Mouse (Mus musculus): ENCODE data around the gene Tmem114. TPM values are rescaled to one million over a fixed set of nuclear protein-coding genes. Genes with fewer than 3 reads are reported as not detected.
A peak's percentile ranks its signal among the peaks of the same experiment; 100 is the strongest.

The Tmem114 gene
- total RNA-seq (2015; ENCODE audit: low replicate concordance) (not detected in 2 replicates), total RNA-seq (2017; ENCODE audit: low replicate concordance) (not detected in 2 replicates)

DNA sequence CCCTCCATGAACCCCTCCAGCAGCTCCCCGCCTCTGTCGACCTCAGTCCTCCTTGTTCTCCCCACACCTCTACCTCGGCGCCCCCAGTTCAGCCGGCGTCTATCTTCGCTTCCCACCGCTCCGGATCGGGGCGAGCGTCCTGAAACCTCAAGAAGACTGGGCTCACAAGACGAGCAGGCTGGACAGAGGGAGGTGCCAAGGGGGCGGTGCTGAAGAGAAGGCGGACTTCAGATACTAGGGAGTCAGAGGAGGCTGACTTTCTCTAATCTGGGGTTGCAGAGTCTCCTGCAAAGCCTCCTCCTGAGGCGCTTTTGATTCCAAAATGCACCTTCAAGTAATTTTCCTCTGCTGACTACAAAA is at the start of gene Tmem114:
Tmem114 (minus strand) TSS at position 166 of the 360 bp plus-strand sequence.
- ATAC-seq (replicated peaks; ENCODE audit: low FRiP score, poor library complexity, severe bottlenecking): no peak

DNA sequence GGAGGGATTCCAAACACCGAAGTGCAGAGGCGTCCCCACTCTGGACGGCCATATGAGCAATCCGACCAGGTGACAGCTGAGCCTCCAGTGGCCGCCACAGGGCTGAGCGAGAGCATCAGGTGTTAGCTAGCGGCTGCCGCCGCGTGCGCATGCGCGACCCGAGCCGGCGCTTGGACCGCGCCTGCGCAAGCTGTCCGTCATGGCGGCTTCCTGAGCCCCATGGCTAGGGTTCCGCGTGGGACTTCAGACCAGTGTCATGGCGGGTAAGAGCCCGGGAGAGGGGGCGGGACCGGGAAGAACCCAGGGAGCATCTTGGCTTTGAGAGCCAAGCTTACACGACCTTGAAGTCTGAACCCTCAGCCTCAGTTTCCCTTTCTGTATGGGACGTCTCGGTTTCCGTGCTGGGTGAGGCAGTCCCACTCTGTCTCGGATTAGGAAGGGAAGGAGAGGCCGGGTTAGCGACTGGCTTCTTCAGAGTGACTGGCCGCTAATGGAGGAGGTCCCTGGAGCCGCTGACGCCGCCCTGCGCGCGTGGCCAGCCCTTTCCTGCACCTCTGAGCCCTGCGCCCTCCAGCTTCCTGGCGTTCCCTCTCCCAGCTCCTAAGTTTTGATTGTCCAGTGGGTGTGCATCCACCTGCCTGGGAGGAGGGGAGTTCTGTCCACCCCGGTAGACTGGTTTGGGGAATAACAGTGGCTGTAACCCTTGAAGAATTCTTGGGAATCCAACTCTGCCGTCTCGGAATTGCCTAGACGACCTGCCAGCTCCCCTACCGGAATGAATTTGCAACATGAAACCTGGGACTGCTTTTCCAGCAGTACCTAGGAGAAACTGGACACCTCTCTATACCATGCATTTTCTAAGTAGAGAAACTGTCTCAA is 45.9 kb upstream of the Tmem114 start, which contains the start of gene Mettl22:
Mettl22 (plus strand) TSS at position 186 of the 879 bp plus-strand sequence.
- peak; percentile 94 for ATAC-seq (replicated peaks; ENCODE audit: low FRiP score, poor library complexity, severe bottlenecking)

DNA sequence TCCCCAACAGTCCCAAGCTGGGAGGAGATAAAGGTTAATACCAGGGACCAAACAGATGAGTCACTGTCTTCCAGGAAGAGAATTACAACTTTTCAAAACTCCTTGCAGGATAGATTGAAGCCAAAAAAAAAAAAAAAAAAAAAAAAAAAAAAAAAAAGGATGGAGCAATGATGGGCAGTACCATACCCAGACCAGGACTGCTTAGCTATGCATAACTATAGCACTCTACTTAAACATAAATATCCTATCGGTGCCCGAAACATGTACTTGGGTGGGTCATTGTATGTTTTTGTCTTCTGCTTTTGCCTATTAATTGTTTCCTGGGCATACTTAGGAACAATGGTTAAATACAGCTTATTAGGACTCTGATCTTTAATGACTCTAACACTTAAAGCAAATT is 45.2 kb upstream of the Tmem114 start:
- ATAC-seq (replicated peaks; ENCODE audit: low FRiP score, poor library complexity, severe bottlenecking): 0 out of 2 replicates have a peak, but pooled peaks have one; percentile 5

DNA sequence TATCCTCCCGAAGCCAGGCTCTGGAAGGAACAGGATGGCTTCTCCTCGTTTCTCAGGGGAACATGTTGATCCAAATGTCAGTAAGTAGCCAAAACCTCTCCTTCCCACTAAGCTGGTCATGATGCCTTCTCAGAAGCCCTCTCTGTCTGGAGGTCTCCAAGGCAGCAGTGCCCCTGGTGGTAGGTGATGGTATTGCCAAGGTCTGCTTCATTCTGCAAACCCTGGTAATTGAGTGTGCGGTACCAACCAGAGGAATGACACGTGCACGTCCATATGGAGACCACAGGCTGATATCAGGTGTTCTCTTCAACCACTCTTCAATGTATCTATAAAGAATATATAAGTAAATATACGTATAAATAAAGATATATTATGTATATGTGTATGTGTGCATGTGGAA is 34.2 kb upstream of the Tmem114 start:
- ATAC-seq (replicated peaks; ENCODE audit: low FRiP score, poor library complexity, severe bottlenecking): peak; percentile 79

DNA sequence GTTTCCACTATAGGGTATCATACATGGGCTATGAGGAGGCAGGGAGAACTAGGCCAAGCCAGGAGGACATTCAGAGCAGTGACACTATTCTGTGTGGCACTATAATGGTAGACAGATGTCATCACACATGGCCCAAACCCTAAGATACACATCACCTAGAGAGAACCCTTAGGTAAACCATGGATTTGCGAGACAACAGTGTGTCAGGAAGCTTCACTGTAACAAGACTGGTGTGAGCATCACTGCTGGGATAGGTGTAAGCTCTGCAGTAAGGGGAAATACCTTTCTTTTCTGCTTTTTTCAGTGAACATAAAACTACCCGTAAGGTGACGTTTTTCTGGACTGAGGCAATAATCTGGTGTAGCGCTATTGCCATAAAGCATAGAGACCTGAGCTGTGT is 33.5 kb upstream of the Tmem114 start:
- no peak for ATAC-seq (replicated peaks; ENCODE audit: low FRiP score, poor library complexity, severe bottlenecking)

DNA sequence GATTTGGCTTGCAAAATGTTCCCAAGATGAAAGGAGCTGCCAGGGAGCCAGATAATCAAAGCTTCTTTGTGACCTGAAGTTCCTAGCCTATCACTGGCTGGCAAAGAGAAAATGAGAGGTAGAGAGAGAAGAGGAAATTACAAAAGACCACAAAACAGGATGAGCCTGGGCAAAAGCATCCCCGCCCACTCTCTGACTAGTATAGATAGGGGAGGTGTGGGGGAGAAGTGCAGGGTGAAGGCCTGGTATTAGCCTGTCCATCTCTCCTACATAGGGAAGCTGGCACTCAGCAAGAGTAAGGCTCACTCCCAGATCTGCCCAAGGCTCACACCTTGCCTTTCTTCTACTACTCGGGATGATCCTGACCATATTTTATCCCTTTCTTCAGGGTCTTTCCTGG is 30.3 kb upstream of the Tmem114 start:
- no peak for ATAC-seq (replicated peaks; ENCODE audit: low FRiP score, poor library complexity, severe bottlenecking)

DNA sequence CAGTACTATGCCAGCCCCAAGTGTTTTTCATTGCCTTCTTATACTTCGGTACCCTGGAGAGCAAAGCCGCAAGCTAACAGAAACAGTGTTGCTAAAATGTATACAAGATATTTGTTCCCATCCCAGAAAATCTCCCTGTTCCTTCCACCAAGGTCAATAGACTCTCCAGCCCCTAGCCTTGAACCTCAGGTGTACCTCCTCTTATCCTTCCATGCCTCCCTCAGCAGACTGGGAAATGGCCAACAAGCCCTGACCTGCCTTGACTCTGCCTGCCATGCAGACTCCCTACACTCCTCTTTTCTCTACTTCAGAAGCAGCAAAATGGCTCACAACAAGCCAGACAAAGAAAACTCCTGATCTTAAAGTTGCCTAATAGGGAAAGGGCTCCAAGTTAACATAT is 28.4 kb upstream of the Tmem114 start:
- ATAC-seq (replicated peaks; ENCODE audit: low FRiP score, poor library complexity, severe bottlenecking): no peak

DNA sequence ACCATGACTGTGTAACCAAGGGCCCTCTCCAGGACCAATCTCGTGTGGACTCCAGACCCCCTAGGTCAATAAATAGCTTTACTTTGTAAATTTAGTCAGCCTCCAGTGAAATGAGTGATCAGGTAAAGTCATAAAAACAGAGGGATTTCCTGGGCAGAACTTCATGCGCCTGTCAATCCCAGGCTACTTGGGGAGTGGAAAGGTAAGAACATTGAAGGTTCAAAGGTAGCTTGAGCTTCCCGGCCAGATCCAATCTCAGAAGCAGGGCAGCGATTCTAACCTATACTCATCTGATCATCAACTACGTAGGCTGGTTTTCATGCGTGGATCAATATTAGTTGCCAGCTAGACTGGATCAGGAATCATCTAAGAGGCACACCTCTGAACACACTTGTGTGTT is 21.3 kb upstream of the Tmem114 start:
- no peak for ATAC-seq (replicated peaks; ENCODE audit: low FRiP score, poor library complexity, severe bottlenecking)

DNA sequence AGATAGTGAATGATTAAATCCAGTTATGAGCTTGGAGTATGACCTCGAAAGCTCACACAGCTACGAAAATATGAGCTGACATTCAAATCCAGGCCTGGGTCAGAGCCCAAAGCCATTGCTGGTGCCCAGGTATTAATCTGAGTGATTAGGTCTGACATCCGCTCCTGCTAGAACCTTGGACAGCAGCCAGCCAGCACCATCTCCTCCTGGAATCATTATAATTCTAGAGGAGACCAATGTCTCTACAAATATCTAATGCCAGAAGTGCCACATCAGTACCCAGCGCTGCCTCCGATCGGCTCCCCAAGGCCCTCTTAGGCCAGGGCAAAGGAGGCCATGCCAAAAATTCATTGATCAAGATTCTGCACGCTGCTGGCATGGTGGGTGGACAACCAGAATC is 20.0 kb upstream of the Tmem114 start:
- ATAC-seq (replicated peaks; ENCODE audit: low FRiP score, poor library complexity, severe bottlenecking): no peak

DNA sequence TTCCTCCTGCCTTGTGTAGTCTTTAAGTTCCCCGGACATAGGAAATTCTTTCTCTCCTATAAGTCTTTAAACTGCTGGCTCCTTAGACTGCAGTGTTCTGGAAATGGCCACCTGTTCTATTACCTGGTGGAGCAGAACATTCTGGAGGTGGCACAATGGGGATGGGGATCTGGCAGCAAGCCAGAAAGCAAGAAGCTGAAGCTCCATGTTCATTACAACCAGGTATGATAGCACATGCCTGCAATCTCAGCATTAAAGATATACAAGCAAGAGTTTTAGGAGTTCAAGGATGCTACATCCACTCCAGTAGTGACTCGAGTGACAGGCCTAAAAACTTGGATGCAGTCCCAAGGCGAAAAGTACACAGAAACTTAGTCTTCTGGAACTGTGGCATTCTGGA is 7.7 kb upstream of the Tmem114 start:
- no peak for ATAC-seq (replicated peaks; ENCODE audit: low FRiP score, poor library complexity, severe bottlenecking)

DNA sequence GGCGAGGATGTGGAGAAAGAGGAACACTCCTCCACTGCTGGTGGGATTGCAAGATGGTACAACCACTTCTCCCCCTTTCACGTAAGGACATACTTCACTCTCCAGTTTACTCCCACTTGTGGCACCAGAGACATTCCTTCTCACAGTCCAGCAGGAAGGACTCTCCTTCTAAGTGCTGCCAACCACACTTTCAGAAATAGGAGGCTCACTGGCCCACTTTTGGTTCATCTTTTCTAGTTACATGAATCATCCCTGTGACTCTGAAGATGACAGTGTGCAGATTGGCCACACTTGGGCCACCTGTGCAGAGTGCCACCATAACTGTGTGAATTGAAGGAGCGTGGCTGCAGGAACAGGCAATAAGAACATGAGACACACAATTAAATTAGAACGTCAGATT is 4.6 kb upstream of the Tmem114 start:
- ATAC-seq (replicated peaks; ENCODE audit: low FRiP score, poor library complexity, severe bottlenecking): no peak

DNA sequence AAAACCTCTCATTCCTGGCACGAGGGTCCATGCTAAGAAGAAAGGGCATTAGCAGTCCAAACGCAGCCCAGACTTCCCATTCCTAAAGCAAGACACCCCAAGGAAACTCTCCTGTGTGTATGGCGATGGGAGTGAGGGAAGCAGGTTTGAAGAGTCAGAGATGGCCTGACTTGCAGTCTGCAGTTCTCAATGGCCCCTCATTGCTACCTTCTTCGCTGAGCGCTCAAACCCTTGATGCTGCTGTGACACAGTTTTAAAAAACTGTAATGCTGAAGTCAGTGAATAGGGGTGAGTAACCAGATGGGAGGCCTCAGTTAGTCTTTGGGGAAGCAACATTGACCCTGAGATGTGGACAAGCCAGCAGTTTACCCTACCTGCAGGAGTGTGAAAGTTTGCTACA is 800 bp upstream of the Tmem114 start:
- no peak for ATAC-seq (replicated peaks; ENCODE audit: low FRiP score, poor library complexity, severe bottlenecking)

DNA sequence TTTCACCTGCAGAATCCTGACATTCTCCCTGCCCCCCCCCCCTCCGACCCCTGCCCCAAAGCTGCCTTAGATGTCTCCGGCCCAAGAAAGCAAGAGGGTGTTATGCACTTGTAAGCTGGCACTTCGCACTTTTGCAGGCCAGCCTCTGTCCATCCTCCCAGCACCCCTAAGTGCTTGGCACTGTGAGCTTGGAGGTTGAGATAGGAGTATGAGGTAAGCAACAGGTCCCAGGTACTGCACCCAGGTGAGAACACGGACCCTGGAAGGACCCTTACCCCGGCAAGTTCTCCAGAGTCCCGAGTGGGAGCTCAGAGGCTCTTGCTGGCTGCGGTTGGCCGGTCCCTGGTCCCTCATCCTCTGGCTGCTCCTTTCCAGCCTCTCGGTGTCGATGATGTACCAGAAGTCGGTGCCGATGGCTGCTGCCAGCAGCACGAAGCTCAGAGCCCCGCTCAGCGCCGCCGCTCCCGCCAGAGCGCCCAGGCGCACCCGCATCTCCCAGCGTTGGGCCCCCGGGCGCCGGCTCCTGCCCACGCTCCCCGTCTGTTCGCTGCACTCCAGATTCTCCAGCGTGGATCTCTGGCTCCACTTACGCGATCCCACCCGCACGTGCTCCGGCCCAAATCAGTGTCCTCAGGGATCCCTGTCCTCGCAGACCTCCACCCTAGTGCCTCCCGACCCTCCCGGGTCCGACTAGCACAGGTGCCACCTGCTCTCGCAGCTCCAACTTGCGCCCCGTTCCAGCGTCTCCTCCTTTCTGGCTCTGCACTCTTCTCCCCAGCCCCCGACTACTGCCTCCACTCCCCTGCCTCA is 570 bp downstream of the Tmem114 start:
- ATAC-seq (replicated peaks; ENCODE audit: low FRiP score, poor library complexity, severe bottlenecking): no peak

DNA sequence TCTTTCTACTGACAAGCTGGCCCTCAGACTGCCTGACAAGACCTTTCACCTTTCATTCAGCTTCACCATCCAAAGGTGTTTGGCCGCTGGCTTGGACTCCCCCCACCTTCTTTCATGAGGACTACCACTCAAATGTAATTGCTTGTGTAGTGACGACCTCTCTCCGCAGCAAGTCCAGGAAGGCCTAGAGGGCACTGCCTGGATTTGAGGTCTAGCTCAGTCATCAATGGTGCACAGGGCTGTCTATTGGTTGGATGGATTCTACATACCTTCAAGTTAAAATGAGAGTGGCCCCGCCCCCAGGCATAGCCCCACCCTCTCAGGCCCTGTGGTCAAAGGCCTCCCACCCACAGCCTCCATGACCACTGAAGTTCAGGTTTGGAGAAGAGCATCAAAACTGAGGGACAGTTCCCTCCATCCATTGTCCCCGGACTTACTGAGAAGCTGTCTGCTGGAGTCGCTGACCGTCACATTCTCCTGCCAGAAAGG is 1.3 kb downstream of the Tmem114 start:
- no peak for ATAC-seq (replicated peaks; ENCODE audit: low FRiP score, poor library complexity, severe bottlenecking)

DNA sequence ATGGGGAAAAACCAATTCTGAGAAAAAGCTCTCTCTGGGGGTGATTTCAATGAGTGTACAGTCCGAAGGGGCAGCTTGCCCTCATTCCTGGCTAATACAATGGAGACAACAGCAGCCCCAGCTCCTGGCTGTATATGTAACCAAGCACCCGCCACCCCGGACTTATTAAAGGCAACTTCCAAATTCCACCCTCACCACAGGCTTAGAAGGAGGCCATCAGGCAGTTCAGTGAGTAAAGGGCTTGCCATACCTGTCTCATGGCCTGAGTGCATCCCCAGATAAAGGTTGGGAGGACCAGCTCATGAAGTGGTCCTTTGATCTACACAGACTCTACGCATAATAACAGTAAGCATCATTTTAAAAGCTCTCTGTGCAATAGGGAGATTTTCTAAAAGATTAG is 4.1 kb downstream of the Tmem114 start:
- no peak for ATAC-seq (replicated peaks; ENCODE audit: low FRiP score, poor library complexity, severe bottlenecking)

DNA sequence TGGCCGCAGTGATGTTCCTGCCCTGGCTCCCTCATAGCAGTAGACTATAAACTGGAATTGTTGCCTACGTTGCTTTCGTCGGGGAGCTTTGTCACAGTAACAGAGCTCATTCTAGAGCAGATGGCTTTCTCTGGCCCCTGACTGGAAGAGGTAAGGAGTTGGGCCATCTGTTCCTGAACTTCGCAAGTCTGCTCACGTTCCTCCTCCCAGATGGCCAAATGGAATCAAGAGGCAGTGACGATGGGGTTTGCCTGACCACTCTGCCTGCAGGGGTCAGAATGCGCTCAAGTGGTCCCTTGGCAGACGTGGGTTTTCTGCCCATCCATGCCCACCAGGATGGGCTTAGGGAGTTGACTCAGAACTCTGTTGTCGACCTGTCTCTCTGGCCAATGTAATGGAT is 4.6 kb downstream of the Tmem114 start:
- no peak for ATAC-seq (replicated peaks; ENCODE audit: low FRiP score, poor library complexity, severe bottlenecking)

DNA sequence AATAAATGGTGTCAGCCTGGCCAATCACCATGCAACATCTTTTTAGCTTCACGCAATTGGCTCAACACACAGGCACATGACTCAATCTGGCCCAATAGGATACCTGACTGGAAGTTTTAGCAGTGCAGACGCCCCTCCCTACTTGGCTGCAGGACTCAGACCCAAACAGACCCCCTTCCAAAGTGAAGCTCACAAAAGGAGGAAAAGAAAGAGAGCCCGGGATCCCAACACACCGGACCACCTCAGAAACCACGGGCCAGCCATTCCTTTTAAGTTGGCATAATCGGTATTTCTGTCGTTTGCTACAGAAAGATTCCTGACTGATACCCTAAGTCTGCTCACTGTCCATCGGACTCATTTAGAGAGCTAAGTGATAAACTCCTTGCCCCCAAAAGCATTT is 5.3 kb downstream of the Tmem114 start:
- ATAC-seq (replicated peaks; ENCODE audit: low FRiP score, poor library complexity, severe bottlenecking): no peak

DNA sequence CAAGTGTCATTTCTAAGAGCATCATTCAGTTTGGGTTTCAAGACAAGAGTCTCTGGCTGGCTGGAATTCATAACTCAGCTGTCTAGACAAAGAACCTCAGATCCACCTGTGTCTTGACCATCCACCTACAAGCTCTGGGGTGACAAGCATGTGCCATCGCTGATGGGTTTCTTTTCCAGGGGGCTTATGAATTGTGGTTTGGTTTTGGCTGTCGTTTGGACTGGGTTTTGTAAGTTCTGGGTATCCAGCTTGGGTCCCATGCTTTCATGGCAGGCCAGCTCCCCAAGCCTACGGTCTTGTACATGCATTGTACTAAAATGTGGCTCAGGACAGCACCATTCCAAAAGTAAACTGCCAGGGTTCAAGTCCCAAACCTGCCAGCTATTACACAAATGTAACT is 6.8 kb downstream of the Tmem114 start:
- ATAC-seq (replicated peaks; ENCODE audit: low FRiP score, poor library complexity, severe bottlenecking): no peak

DNA sequence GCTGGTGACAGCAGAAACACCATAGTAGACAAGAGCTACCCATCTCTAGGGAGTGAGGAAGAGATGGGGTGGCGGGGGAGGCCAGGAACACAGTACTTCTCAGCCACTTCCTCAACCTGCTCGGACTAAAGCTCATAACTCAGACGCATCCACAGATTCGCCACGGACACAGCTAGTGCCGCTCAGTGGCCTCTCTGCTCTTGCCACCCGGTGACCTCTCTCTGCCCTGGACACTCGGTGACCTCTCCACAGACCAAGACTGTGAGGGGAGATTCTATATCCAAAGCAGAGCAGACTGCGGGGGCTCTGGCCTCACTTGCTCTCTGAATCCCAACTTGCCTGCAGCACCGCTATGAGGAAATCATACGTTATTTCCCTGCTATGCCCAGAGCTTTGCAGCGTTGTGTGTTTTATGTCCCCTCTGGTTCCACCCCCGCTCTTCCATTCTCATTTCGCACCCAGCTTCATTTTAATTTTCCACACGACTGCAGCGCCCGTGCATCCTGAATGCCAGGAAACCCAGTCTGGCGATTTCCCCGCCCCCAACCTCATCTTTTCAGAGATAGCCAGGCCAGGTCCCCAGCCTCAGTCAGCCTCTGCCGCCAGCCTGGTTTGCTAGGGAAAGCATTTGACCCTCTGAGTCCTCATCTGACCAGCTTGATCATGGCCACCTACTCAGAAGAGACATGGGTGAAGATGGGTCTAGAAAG is 7.8 kb downstream of the Tmem114 start:
- ATAC-seq (replicated peaks; ENCODE audit: low FRiP score, poor library complexity, severe bottlenecking): no peak

DNA sequence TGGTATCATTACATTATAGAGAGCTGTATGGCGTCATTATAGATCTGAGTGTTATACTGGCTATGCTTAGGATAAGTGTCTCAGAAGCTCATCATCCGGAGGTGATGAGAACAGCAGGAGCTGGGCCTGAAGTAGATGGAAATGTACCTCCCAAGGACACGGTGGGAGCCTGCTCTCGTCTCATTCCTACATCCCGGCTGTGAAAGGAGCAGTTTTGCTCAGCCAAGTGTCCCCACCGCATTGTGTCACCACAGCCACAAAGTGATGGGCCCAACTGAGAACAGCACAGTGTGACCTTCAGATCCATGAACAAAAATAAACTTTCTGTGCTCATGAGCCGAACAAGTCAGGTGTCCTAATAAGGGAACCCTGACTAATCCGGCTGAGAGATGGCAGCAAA is 8.9 kb downstream of the Tmem114 start:
- ATAC-seq (replicated peaks; ENCODE audit: low FRiP score, poor library complexity, severe bottlenecking): no peak

All from erythroid progenitor cell, adult 5-6 weeks (primary cell).